Mouse (Mus musculus): ENCODE data around the gene Acox3.

- no peak for TF ChIP-seq CTCF (conservative IDR thresholded peaks at IDR 0.05; ENCODE audit: insufficient read depth, insufficient read length, low read depth, low read length)
- no peak for TF ChIP-seq POLR2A (IDR thresholded peaks at IDR 0.05; ENCODE audit: low read depth, low read length)
Measured at GRCm38 (mm10) chr5:35546127-35546526, 36.7 kb upstream of the Acox3 start.
